Mouse (Mus musculus) induced T-regulatory cell, adult 2 months (primary cell): Measurements from ENCODE around the gene Mllt3.
A peak's percentile ranks its signal among the peaks of the same experiment; 100 is the strongest.

Source experiments
- DNase-seq: peaks from one replicate; pipeline ENCODE4 v3.0.0-alpha.2; 2012; ENCODE audit warnings: low read depth

Gene Mllt3

DNA sequence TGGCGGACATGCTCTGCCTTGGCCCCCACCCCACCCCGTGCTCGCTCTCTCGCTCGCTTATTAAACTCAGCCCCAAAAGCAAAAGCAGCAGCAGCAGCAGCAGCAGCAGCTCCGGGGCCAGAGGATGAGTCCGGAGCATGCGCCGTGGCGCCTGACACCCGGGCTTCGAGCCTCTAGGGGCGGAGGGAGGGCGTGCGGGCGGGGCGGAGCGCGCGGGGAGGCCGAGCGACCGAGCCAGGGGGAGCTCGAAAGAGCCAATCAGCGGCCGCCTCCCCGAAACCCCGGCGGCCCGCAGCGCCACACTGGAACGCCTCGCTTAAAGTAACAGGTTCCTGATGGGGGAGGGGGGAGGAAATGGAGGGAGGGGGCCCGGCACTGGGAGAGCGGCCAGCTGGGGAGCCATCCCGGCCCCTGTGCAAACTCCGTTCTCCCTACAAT is at the start of gene Mllt3:
Mllt3 (minus strand) TSS at position 149 of the 438 bp plus-strand sequence.
- DNase-seq = peak; percentile 98

DNA sequence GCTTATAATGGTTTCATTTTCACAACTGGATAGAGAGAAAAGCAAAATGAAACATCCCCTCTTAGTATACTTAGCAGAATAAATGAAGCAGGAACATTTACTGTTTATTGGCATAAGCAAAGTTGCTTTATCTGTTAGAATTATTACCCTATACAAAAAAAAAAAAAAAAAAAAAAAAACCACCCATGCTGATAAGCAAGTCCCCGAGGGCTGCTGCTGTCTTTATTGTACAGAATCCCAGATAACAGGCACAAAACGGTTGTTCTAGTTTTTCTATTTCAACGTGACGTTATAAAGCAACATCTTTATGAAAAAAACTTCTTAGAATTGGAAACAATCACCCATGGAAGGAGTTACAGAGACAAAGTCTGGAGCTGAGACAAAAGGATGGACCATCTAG is 49.2 kb upstream of the Mllt3 start:
- DNase-seq = no peak

DNA sequence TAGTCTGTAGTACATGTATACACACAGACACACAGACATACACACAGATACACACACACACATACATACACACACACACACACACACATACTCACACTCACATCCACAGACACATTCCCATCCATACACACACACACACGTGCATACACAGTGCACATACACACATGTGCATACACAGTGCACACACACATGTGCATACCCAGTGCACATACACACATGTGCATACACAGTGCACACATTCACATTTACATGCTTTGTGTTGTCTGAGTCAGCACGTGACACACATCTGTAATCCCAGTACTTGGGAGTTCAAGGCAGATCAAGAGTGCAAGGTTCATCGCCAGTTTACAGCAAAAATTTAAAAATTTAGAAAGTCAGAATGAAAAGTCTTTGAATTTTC is 48.7 kb upstream of the Mllt3 start:
- peak; percentile 31 for DNase-seq

DNA sequence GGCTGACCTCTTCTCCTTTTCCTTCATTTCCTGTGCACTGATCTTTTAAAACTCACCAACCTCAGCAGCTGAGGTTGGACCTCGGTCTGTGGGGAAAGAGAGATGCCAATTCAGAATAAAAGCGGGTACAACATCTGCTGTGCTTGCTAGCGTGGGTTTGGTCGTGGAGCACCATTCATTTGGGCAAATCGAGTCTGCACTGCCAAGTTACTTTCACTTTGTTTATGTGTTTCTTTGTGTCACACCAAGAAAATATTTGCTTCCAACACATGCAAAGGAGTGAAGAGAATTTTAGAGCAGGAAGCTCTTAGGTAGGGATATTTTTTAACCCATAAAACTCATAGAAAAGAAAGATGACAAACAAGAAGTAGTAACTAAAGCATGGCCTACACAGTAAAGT is 48.3 kb upstream of the Mllt3 start:
- DNase-seq = no peak

DNA sequence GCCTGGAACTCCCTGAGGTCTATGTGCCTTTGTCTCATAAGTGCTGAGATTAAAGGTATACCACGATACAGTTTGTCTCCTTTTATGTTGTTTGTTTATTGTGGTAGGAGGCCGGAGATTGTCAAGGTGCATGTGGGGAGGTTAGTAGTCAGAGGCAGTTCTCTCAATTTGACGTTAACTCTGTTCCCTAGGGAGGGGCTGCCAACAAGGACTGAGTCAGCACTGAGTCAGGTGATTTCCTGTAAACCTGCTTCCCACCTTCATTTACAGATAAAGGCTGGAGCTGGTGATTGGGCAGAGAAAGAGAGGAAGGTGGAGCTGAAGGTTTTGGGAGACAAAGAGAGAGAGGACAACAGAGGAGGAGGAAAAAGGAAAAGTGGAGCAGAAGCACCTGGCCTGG is 45.8 kb upstream of the Mllt3 start:
- DNase-seq = peak; percentile 51

GRCm38 (mm10) chr4:88075388-88075787 is 42.2 kb upstream of the Mllt3 start:
- DNase-seq = no peak

DNA sequence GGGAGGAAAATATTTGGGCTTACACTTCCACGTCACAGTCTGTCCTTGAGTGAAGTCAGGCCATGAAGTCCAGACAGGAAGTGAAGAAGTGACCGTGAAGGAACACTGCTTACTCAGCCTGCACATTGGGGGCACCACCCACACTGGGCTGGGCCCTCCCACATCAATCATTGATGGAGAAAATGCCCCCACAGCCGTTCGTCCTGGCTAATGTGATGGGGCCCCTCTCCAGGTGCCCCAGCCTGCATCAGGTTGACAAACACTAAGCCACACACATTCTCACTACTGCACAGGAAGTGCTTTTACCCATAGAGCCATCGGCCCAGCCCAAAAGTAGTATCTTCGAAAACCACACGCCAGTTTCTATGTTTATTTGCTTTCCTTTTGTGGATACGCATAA is 13.1 kb upstream of the Mllt3 start:
- DNase-seq = peak; percentile 80

- peak; percentile 64 for DNase-seq
Observed at GRCm38 (mm10) chr4:88045151-88045550, 12.0 kb upstream of the Mllt3 start.

GRCm38 (mm10) chr4:88035361-88035760 is 2.2 kb upstream of the Mllt3 start:
- peak; percentile 89 for DNase-seq

GRCm38 (mm10) chr4:88034387-88035157 is 1.4 kb upstream of the Mllt3 start:
- DNase-seq = peak; percentile 87

DNA sequence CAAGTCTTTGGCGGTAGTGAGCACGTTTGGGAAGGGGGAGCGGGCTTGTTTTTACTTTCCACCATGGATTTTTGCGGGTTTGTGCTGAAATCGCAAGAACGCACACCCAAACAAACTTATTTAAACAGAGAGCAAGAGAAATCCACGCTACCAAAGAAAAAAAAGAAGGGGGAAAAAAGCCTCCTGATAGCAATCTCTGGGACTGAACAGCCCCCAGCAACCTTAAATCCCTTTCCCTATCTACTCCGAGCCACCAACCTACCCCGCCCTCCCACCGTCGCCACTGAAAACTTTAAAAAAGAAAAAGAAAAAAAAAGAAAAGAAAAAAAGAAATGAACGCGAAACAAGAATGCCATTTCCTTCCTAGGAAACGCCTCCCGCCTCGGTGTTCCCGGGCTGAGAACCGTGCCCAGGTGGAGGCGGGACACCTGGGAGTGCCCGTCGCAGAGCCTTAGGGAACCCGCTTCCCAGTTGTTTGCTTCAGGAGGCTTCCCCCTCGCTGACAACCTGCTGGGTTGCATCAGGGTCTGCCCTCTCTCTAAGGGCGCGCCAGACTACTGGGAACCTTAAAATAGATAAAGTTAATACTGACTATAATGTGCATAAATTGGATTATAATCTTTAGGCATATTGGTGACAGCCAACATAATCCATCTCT is 694 bp upstream of the Mllt3 start:
- no peak for DNase-seq

DNA sequence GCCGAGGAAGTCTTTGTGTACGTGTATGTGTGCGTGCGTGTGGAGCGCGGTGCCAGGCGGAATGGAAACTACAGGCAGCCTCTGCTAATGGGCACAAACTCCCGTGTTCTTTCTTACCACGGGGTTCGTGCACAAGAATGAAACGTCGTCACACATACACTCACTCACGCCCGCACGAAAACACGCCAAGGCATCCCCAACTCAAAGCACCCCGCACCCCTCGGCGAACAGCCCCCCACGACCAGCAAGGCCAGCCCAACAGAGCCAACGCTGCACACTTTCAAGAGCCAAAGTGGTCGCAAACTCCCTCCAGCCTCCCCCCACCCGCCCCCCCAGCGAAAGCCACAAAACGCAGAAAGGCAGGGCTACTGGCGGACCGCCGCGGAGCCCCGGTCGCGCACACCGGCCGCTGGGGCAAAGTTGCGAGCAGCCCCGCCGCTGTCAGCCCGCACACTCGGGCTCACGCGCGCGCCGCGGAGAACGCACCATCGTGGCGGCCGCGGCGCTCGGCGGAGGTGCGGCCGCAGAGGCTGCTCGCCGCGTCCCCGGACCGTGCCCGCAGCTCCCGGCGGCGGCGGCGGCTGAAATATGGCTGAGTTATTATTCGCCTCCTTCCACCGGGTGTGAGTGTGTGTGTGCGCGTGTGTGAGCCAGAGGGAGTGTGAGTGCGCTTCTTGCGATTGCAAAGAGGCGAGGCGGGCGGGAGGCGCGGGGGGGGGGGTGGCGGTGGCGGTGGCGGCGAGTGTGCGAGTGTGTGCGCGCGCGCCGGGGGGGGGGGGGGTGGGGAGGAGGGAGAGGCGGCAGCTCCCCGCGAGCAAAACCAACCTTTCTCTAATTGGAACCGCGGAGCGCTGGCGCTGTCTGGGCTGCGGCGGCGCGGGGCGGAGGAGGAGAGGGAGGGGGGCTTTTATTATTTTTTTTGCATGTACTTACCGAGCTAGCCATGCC is 739 bp downstream of the Mllt3 start:
- peak; percentile 69 for DNase-seq

DNA sequence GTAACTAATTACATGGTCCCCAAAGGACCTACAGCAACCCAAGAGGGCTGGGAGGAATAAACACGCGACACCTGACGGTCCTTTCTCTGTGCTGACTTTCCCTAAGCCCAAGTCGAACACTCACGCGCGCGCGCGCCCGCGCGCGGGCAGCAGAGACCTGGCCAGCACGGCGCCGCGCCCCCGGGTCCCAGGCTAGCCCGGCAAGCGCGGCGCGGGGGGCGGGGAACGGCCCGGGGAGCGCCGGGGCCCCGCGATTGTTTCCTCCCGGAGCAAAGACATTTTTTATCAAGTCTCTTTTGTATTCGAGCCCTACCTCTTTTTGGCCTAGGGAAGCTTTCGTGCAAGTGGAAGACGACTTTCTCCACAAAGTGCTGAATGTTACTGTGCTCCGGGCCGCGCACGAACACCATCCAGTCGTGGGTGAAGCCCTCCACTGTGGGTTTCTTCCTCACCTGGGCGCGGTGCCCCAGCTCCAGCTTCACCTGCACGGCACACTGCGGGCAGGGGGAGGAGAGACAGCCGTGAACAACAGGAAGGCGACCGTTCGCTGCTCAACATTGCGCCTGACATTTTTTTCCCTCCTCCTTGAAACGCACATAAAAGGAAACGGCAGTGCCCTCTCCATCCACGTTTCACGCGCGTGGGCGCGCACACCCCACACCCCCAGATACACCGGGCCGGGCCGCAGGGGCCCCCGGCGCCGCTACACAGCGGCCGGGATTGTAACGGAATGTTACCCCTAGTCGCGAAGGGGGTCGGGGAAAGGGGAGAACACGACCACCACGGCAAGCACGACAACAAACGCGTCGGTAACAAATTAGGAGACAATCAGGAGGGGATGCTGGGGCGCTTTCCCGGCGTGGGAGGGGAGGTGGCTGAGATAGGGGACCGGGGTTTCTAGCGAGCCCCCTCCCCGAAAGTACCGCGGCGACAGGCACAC is 1.7 kb downstream of the Mllt3 start:
- peak; percentile 78 for DNase-seq

DNA sequence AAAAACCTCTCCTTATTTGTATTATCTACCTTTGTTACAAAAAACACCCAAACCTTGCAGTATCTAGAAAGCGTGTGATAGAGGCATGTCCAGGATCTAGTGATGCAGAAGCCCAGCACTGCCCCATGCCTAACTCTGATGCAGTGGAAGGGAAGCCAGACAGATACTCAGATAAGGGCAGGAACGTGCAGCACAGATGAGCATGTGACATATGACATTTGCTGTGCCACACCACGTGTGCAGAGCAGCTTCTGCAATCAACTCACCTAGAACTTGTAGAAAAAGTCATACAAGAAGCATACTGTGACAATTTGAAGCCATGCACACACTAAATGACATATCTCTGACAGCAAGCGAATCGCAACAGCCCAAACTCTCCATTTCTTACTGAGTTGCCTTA is 9.6 kb downstream of the Mllt3 start:
- DNase-seq = no peak

- peak; percentile 68 for DNase-seq
Observed at GRCm38 (mm10) chr4:88022623-88023022, 10.5 kb downstream of the Mllt3 start.

GRCm38 (mm10) chr4:88020421-88020820 is 12.7 kb downstream of the Mllt3 start:
- no peak for DNase-seq

GRCm38 (mm10) chr4:88019645-88020044 is 13.5 kb downstream of the Mllt3 start:
- DNase-seq = no peak

GRCm38 (mm10) chr4:88017452-88018350 is 15.5 kb downstream of the Mllt3 start:
- no peak for DNase-seq

DNA sequence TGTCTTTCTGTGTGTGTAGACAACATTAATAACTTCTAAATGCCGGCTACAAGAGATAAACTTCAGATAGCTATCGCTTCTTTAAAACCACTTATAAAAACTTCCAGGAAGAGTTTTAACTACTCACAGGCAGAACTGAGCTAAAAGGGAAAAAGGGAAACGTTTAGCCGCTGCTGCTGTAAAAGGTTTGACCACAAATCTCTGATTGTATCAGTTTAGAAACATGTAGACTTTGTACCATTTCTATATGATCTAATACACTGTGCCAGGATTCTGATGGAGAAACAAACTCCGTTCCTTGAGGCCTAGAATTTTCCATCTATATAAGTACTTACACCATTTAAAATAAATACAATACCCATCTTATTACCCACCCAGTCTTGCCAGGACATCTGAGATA is 17.4 kb downstream of the Mllt3 start:
- DNase-seq = no peak

- peak; percentile 41 for DNase-seq
Observed at GRCm38 (mm10) chr4:88015261-88015660, 17.9 kb downstream of the Mllt3 start.
